Mouse (Mus musculus): ENCODE results near the gene Olfr273. TPM values are rescaled to one million over a fixed set of nuclear protein-coding genes. Genes with fewer than 3 reads are reported as not detected.

Gene Olfr273
- polyA plus RNA-seq (2014; fragmentation: Illumina TruSeq; extraction: RNeasy Lipid Tissue Mini Kit (QIAGEN cat#74804); ENCODE audit: low read depth, low replicate concordance) = not detected

GRCm38 (mm10) chr4:52859136-52859535, at the start of gene Olfr273:
Gene Olfr273, minus strand, starts transcription at chr4:52859236.

GRCm38 (mm10) chr4:52814304-52814703, 44.7 kb downstream of the Olfr273 start, which contains the start of gene Olfr275:
Gene Olfr275, plus strand, starts transcription at chr4:52814604.

Other genes with a start within 250 kb of the Olfr273 start
- not detected for gene Olfr275, start 44.6 kb downstream of the Olfr273 start, polyA plus RNA-seq (2014; fragmentation: Illumina TruSeq; extraction: RNeasy Lipid Tissue Mini Kit (QIAGEN cat#74804); ENCODE audit: low read depth, low replicate concordance)
- gene Olfr272, start 59.9 kb upstream of the Olfr273 start, polyA plus RNA-seq (2014; fragmentation: Illumina TruSeq; extraction: RNeasy Lipid Tissue Mini Kit (QIAGEN cat#74804); ENCODE audit: low read depth, low replicate concordance) = not detected
- gene Olfr270, start 105.3 kb upstream of the Olfr273 start, polyA plus RNA-seq (2014; fragmentation: Illumina TruSeq; extraction: RNeasy Lipid Tissue Mini Kit (QIAGEN cat#74804); ENCODE audit: low read depth, low replicate concordance) = not detected
- gene Nipsnap3a, start 130.0 kb upstream of the Olfr273 start, polyA plus RNA-seq (2014; fragmentation: Illumina TruSeq; extraction: RNeasy Lipid Tissue Mini Kit (QIAGEN cat#74804); ENCODE audit: low read depth, low replicate concordance) = not detected
- 32.4 TPM for gene Nipsnap3b, start 152.6 kb upstream of the Olfr273 start, polyA plus RNA-seq (2014; fragmentation: Illumina TruSeq; extraction: RNeasy Lipid Tissue Mini Kit (QIAGEN cat#74804); ENCODE audit: low read depth, low replicate concordance)